Mouse (Mus musculus) kidney, postnatal 10 days (tissue): ENCODE data around the gene Islr.
"Not testable (repeated sequence)": the region's sequence is repeated elsewhere in the genome, so short reads cannot be mapped to it uniquely, and the experiment has no call there.

ENCODE experiments used
- DNase-seq: peaks from one replicate; pipeline ENCODE4 v3.0.0; 2021; ENCODE audit warnings: mixed read lengths

Islr gene

DNA sequence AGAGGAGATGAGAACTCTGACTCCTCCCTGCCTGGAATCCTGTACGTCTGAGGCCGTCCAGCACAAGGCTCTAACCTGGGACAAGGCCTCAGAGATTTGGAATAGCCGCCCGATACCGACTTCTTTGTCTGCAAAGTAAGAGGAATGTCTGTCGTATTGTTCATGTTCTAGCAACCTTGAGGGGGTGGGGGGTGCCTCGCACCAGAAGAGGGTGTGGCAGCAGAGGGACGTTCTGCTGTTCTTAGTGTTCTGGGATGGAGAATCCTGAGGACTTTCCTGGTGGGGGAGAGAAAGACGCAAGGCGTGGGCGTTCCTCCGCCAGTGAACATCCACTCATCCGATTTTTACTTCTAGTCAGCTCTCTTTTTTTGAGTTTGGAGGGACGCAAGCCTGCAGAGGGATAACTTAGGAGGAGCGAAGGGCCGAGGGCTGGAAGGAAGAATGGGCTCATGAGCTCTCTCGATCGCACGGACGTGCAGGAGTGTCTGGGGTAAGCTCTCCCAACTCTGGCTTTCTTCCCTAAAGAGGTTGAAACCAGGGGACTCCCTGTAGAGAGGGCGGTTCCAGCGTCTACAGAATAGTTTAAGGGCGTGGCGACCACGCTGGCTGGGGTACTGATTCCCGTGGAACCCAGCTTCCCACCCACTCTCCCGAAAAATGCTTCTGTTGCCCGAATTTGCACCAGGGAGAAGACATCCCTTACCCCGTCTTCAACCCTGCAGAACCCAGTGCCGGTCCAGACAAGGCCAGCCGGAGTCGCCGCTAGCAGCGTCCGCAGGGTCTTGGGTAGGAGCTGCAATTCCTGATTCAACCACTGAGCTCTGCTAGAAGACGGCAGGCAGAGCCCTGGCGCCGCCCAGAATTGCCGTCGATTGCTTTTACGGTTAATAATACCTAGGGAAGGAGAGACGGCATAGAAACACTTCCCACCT is at the start of gene Islr, which contains the start of gene Islr2:
Gene Islr, minus strand, starts transcription at position 791 of the 932 bp plus-strand sequence.
Gene Islr2, minus strand, starts transcription at position 804 of the 932 bp plus-strand sequence.
- DNase-seq, result peak; percentile 87

DNA sequence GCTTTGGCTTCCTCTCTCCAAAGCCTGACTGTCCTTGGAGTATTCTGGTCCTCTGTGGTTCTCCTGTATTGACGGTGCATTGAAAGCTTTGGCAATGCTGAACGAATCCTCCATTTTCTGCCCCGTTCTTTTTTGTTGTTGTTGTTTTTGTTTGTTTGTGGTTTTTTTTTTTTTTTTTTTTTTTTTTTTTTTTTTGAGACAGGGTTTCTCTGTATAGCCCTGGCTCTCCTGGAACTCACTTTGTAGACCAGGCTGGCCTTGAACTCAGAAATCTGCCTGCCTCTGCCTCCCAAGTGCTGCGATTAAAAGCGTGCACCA is 49.7 kb upstream of the Islr start:
- not testable (repeated sequence) for DNase-seq

DNA sequence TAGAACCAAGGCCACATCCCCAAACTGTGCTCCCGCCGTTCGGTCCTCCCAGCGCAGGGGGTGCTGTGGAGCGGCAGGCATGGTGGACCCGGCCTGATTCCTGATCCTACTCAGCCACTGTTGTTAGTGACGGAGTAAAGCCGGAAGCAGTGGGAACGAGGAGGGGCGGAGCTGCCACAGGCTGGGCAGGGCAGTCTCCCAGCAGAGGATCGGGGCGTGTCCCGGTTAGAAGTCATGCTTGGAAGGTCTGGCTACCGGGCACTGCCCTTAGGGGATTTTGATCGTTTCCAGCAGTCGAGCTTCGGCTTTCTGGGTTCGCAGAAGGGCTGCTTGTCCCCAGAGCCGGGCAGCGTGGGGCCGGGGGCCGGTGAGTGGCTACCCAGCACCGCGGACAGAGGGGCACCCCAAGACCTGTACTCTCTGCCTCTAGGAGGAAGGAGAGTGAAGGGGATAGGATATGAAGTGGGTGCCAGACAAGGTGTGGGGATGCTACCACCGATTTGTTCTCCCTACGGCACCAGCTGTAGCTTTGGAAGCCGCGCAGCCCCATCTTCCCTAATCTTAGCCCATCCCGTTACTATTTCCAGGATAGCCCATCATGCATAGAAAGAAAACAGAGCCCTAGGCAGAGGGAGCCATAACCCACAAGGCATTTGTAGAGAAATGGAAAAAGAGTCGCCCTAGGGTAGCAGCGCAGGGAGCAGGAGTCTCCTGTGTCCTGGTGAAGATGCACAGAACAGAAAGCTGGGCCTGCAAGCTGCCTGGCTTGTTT is 49.1 kb upstream of the Islr start, which contains the start of gene Stoml1:
Gene Stoml1, plus strand, starts transcription at position 132 of the 772 bp plus-strand sequence.
- peak; percentile 97 for DNase-seq

DNA sequence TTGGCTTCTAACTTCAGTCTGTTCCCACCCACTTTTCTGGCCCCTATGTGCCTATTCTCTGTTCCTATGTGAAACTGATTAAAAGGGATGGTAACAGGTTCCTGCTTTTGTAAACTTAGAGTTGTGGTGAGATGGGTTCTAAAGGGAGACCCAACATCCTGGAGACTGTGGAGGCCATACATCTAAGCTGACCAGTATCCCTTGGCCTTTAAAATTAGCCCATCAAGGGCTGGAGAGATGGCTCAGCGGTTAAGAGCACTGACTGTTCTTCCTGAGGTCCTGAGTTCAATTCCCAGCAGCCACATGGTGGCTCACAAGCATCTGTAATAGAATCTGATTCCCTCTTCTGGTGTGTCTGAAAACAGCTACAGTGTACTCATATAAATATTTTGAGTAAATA is 46.6 kb upstream of the Islr start:
- DNase-seq, result not testable (repeated sequence)

DNA sequence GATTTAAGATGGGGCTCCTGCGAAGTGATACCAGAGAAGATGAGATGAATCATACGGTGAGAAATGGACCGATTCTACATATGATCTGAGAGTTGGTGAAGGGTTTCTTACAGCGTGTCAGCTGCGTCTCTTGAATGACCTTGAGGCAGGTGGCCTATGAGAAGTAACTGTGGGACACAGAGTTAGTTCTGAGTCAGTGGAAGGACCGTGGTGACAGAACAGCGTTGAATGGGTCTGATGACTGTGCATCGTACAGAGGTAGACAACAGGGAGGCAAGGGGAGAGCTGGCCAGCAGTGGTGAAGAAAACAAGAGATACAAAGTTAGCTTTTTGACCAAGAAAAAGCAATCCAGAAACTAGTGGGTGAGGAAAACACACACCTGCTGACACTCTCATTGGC is 46.2 kb upstream of the Islr start:
- no peak for DNase-seq

DNA sequence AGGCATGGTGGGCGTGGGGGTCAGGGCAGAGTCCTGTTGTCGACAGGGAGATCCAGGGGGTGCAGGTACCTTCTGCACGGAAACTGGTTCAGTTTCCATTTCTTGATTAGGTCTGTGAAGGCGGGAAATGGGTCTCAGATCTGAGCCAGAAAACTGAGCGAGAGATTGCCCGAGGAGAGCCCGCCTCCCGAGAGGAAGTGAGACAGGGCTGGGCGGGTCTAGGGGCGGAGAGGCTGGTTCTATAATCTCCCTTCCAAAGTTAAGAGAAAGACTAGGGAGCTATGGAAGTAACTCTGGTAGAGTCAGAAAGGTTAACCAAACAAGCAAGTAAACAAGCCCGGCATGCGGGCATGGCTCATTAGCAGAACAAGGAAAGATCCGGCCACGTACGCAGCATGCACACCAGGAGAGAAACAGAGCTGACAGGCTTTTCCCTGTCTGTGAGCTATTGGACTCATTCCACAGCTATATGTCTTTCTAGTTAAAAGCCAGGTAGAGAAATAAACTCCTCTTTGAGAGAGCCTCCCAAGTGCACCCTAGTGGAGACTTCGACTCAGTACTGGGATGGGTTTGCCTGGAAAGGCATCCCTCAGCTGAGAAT is 45.6 kb upstream of the Islr start, which contains the start of gene Pml:
Gene Pml, minus strand, starts transcription at position 195 of the 601 bp plus-strand sequence.
- peak; percentile 88 for DNase-seq

DNA sequence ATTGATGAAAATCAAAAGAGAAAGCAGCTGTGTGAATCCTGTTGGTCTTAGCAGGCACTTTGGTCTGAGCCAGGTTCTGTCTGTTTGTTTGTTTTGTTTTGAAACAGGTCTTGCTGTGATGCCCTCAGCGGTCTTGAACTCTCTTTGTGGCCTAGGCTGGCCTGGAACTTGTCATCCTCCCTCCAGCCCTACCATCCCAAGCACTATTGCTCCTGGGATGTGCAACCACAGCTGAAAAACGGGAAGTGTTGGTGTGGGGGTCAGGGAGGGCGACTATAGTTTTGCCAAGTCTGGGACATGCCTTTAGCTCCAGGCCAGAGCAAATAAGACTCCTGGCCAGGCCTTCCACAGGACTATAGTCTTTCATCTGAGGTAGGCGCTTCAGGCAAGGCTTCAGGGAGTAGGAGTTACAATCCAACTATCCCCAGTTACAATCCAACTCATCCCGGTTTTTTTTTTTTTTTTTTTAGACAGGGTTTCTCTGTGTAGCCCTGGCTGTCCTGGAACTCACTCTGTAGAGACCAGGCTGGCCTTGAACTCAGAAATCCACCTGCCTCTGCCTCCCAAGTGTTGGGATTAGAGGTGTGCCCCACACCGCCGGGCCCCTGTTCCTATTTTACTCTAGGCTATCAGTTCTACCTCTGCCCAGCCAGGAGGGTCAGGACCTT is 44.8 kb upstream of the Islr start:
- DNase-seq, result no peak

DNA sequence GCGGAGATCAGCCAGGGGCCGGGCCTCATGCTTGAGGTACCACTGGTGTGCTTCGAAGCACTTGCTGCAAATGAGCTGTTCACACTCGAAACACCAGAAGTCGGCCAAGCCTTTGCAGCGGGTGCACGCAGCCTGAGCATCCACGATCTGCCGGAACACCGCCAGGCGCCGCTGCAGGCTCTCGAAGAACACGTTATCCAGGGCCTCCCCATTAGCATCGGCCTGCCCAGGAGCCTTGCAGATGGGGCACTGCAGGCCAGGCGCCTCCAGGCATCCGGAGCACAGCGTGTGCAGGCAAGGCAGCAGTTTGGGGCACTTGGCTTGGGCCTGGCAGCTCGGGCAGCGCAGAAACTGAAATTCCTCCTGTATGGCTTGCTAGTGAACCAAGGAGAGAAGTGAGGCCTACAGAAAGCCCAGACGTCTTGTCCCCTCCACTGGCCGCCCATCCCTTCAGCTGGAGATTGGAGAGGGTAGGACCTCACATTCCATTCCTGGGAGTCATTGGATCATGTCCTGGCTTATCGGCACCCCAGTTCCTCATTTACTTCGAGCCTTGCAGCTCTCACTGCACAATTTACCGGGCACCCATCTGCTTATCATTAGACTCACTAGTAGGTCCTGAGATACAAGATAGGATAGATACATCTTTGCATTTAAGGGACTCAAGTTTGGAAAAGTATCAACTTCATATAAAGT is 43.1 kb upstream of the Islr start:
- DNase-seq, result peak; percentile 92

DNA sequence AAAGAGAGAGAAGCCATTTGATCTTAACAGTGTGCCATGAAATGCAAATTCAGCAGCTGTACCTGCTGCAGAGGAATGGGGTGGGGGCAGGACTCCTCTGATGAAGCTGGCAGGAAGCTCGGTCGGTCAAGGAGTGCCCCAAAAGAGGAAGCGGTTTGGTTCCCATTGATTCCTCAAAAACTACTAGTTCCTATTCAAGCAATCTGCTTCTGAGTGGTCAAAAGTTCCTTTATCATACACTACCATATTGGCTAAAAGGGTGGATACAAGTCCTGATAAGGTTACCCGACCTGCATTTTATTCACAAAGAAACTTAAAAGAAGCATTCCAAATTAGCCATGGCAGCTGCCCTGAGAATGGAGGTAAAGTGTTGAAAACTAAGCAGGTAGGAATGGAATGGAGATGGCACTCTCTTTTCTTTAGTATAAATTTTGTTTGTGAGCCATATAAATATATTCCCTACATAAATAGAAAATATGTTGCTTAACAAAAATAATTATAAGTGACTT is 42.0 kb upstream of the Islr start:
- no peak for DNase-seq

DNA sequence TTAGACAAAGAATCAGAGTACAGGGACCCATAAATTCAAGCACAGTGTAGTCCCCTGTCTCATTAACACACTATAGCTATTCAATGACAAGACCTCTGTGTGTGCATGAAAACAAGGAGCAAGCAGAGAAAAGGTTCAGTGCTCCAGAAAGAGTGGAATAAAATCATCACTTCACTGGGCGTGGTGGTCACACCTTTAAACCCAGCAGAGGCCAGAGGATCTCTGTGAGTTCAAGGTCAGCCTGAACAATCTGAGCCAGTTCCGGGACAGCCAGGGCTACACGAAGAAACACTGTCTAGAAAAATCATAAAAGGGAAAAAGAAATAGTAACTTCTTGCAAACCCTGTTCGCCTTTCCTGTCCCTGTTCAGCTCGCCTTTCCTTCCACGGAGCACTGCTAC is 39.6 kb upstream of the Islr start:
- DNase-seq, result no peak

DNA sequence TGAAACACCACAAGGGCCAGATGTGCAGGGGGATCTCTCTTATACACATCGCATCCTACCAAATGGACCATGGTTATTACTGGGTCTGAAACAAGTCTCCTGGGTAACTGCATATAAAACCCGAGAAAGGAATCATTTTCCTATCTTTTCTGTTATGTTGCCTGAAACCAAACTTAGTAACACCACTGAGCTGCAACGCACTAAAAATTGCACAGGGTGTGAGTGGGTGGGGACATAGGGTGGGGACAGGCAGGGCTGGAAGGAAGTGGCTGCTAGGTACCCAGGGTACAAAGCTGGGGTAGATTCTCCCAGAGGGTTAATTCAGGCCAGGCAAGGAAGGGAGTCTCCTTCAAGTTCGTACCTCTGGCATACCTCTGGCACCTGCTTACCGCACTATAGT is 38.6 kb upstream of the Islr start:
- DNase-seq, result no peak

DNA sequence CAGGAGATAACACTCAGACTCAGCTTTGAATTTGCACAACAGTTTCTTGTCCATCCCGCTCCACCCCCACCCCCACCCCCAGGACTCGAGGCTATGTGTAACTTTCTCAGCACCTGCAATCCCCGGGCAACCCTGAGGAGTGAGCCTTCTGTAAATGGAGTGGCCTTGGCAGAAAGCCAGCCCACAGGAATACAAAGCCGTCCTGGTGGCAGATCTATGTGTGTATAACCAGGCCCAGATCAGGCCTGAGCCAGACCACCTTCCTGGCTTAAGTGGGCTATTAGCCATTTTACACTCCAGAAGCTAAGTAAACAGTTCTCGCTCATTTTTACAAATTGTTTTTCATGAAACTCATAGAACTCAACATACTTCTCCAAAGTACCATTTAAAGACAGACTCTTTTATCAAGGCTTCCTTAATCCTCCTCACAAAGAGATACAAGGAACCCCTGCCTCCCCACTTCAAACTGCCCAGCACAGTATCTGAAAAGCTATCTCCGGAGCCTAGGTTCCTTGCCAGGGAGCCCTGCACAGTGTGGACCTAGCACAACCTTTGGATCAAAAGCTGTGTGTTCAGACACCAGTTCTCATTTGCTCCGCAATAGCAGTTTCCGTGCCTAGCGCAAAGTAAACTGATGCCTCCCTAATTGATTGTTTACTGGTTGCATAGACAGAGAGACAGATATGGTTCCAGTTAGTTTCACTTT is 37.8 kb upstream of the Islr start:
- DNase-seq, result peak; percentile 68

DNA sequence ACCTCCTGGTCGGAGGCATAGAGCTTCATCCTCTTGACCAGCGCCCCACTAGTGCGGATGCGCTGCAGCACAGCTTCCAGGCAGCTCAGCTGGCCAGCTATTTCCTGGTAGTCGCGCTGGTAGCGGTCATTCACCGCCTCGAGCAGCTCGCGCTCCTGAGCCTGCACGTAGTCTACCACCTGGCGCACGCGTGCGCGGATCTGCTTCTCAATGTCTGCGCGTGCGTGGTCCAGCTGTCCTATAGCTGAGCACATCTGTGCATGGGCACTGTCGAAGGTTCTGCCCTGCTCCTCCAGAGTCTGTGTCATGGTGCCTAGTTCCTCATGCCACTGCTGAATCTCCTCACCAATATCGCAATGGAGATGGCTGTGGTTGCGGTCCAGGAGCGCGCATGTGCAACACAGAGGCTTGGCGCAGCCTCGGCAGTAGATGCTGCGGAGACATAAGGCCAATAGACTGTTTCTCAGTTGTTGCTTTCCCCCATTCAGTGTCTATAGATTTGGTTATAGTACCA is 30.5 kb upstream of the Islr start:
- DNase-seq, result no peak

DNA sequence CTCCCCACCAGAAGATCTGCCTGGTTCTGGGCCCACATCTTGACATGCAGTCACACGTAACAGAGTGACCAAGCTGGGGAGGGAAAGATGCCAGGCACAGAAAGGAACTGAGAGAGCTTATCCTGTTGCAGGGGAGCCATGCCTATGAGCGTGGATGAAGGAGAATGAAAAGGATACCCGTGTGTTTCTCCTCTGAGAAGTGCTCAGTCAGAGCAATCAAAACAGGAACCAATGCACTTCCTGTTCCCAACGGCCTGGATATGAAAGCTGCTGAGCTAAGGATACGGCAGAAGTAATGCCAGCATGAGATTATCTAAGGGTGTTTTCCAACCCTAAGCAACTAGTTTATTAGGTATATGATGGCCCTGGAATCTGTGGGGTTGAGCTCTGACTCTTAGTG is 28.3 kb upstream of the Islr start:
- DNase-seq, result no peak

DNA sequence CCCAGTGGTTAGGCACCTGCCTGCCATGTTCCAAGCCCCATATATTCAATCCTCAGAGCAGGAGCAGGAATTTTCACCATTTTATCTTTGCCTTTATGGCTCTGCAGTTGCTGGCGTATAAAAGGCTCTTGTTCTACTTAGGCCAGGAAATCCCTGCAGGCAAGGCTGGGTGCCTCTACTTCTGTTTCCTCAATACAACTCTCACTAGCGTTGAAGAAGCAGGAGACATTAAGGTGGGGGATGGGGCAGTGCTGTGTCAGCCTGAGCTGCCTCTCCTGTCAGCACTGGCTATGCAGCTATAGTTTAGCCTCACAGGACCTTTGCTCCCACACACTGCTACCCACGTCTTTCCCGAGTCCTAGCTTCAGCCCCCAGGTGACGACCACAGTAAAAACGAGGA is 27.6 kb upstream of the Islr start:
- no peak for DNase-seq

DNA sequence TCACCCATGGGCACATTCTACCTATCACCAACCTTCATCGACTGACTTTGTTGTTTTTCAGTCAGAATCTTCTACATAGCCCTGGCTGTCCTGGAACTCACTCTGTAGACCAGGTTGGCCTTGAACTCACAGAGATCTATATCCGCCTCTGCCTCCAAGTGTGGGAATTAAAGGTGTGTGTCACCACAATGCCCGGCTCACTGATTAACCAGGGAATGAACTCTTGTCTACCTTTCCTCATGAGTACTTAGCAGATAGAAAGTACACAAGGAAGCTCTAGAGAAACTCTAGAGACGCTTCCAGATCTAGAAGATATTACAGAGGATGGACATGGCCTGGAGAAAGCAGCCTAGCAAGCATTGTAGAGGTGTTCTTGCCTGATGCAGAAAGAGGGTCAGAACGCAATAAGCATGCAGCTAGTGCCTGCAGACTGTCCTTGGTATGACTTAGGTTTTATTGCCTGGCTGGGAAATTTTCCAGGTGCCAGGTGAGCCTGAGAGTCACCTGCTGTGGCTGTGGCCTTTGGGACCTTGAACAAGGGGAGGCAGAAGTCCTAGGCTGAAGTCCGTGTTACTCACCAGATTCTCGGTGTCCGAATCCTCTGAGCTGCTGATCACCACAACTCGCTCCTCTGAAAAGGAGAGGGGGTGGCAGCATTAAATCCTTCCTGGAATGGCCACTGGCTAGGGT is 24.8 kb upstream of the Islr start:
- DNase-seq, result peak; percentile 40

DNA sequence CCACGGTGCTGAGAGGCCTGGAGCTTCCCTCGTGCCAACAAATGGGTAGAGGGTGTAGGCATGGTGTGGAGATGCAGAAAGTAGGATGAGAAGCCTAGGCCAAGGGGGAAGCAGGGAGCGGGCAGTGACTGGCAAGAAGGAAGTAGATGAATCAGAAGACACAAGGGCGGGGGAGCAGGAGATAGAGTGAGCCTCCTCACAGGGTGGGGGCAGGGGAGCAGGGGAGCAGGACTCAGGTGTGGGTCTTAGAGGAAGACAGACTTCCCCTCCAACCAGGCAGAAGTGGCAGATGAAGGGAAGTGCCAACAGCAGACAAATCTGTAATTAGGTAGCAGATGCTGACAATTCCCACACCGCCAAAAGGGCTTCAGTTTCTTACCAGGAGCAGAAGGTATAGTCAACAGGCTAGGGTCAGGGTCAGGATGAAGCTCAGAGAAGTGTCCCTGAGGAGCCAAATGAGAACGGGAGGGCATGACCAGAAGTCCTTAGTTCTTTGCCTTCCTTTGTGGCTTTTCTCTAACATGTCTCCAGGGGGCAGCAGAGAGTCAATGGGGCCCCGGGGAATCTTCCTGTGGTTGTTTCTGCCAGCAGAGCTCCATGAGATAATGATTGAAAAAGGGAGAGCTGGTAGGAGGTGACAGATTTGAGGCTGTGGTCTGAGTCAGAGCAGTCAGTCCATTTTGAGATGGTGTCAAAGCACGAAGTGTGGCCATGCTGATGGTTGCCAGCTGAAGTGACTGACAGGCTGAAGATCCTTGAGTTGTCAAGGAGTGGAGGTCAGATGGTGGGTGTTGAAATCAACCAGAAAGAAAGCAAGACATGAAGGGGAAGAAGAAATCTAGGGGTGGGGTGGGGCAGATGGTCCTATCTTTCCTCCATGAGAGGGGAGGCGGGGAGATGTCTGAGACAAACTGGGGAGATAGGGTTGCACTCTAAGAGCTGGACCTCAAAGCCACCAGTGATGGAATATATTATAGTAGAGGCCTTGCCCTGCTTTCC is 22.1 kb upstream of the Islr start:
- DNase-seq, result peak; percentile 69

DNA sequence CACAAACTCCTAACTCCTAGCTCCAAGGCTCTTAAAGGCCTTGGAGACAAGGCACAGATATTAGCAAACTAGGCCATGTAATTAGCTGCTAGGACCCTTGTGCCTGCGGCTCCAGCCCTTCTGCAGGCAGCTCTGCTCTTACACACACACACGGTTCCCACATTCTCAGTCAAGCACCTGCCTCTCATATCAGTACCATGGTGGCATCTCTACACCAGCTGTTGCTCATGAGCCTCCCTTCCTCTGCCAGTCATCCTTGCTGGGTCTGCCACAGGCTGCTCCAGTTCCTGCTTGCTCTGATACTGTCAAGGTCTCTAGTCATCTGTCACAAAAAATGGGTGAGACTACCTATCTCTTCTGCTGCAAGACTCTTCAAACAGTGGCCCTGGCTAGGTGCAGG is 20.2 kb upstream of the Islr start:
- no peak for DNase-seq
